Comparison of ENCODE assay signal across 8 mouse cellular contexts in genomic region chr2:127182598-127183381, GRCm38 (mm10). TPM values are rescaled to one million over a fixed set of nuclear protein-coding genes. Genes with fewer than 3 reads are reported as not detected.
DNase-seq lines count a peak whose midpoint lies in the region; ATAC-seq and TF ChIP-seq lines count a peak whose summit lies in the region.

No protein-coding gene starts in this region.

- H3K9me3 ChIP-seq in embryonic facial prominence, embryonic 12.5 days = no peaks in the 10 kb centered on the region
- H3K9me3 ChIP-seq in intestine, postnatal 0 days (ENCODE audit: control insufficient read depth) = no peaks in the 10 kb centered on the region
- H3K9me3 ChIP-seq in midbrain, embryonic 10.5 days (replicated peaks) = no peaks in the 10 kb centered on the region

- H3K27me3 ChIP-seq in embryonic facial prominence, embryonic 12.5 days = no peaks in the 10 kb centered on the region
- 0 out of 2 replicates have a peak, but pooled peaks cover 5% of the 10 kb centered on the region for H3K27me3 ChIP-seq in intestine, postnatal 0 days (replicated peaks; ENCODE audit: control insufficient read depth, insufficient read depth, low read length)
- H3K27me3 ChIP-seq in midbrain, embryonic 10.5 days (ENCODE audit: low read depth, poor library complexity, severe bottlenecking) = no peaks in the 10 kb centered on the region

- peak overlapping the region; percentile 68 for H3K9ac ChIP-seq in embryonic facial prominence, embryonic 12.5 days
- peak overlapping the region; percentile 68; the same call in 1 of the 2 replicates for H3K9ac ChIP-seq in intestine, postnatal 0 days (ENCODE audit: low read depth, low read length)

- no peaks in the 10 kb centered on the region for H3K36me3 ChIP-seq in embryonic facial prominence, embryonic 12.5 days
- no peaks in the 10 kb centered on the region for H3K36me3 ChIP-seq in intestine, postnatal 0 days (ENCODE audit: control insufficient read depth, insufficient read depth)
- no peaks in the 10 kb centered on the region for H3K36me3 ChIP-seq in midbrain, embryonic 10.5 days

- 0 out of 2 replicates have a peak, but pooled peaks cover 3% of the 10 kb centered on the region for H3K4me1 ChIP-seq in embryonic facial prominence, embryonic 12.5 days
- H3K4me1 ChIP-seq in intestine, postnatal 0 days (replicated peaks; ENCODE audit: control insufficient read depth, insufficient read depth, low read length) = no peaks in the 10 kb centered on the region
- peaks cover 8% of the 10 kb centered on the region for H3K4me1 ChIP-seq in midbrain, embryonic 10.5 days

- peak overlapping the region; percentile 84 for H3K27ac ChIP-seq in embryonic facial prominence, embryonic 12.5 days
- peak overlapping the region; percentile 46 for H3K27ac ChIP-seq in intestine, postnatal 0 days (ENCODE audit: low read depth, low read length)
- peak overlapping the region; percentile 86 for H3K27ac ChIP-seq in midbrain, embryonic 10.5 days (replicated peaks)

- peak; percentile 99 for ATAC-seq in embryonic facial prominence, embryonic 12.5 days (ENCODE audit: insufficient number of reproducible peaks, insufficient read depth, low FRiP score, low TSS enrichment)
- ATAC-seq in granulocyte monocyte progenitor cell, adult 5-6 weeks (replicated peaks; ENCODE audit: poor library complexity, severe bottlenecking) = peak; percentile 99
- ATAC-seq in intestine, postnatal 0 days = peak; percentile 99

- peak overlapping the region; percentile 54 for H3K4me3 ChIP-seq in embryonic facial prominence, embryonic 12.5 days
- peak overlapping the region; percentile 49 for H3K4me3 ChIP-seq in intestine, postnatal 0 days (ENCODE audit: low read depth, low read length)
- H3K4me3 ChIP-seq in midbrain, embryonic 10.5 days = peak overlapping the region; percentile 65

- intact Hi-C loops in left cerebral cortex, postnatal 36 days (cut with DNase I) = no loop called here

- WGBS in embryonic facial prominence, embryonic 12.5 days = 3% methylated on average over 17 of the region's 17 CpGs
- WGBS in intestine, postnatal 0 days = 2% methylated on average over 17 of the region's 17 CpGs
- 3% methylated on average over 17 of the region's 17 CpGs for WGBS in midbrain, embryonic 10.5 days

- DNase-seq in adrenal gland, postnatal 36 days = peak; percentile 82 to 83
- DNase-seq in left cerebral cortex, postnatal 36 days (ENCODE audit: low spot score in 2 of 2) = peak; percentile 80 to 83
- peak; percentile 78 for DNase-seq in midbrain, embryonic 10.5 days (ENCODE audit: low spot score)
- DNase-seq in right cerebral cortex, postnatal 4 days = peak; percentile 64
- peak; percentile 80 for DNase-seq in yolk sac, embryonic 10.5 days (ENCODE audit: low spot score)

- TF ChIP-seq CTCF in intestine, postnatal 0 days (IDR thresholded peaks at IDR 0.05; ENCODE audit: low read depth) = no peak

- H3K4me2 ChIP-seq in embryonic facial prominence, embryonic 12.5 days (replicated peaks) = peak overlapping the region; percentile 76
- H3K4me2 ChIP-seq in intestine, postnatal 0 days (replicated peaks; ENCODE audit: low read depth) = peak overlapping the region; percentile 72

RNA-seq across cellular contexts. Expression of gene 1810024B03Rik, which starts 25.3 kb away (rescaled TPM):
- total RNA-seq in adrenal gland, postnatal 36 days (2021) = 1 to 10 TPM; 1.4 to 1.7 TPM
- 2.4 and 2.9 TPM in 2 replicates for polyA plus RNA-seq in embryonic facial prominence, embryonic 12.5 days (2016; fragmentation: Nextera tagmentation; extraction: Ambion mirVana)
- 1.2 and 3.4 TPM in 2 replicates for total RNA-seq in granulocyte monocyte progenitor cell, adult 5-6 weeks (2014; fragmentation: Nextera tagmentation)
- total RNA-seq in granulocyte monocyte progenitor cell, adult 5-6 weeks (2017) = 1.5 and 2.3 TPM in 2 replicates
- 1.3 and 1.5 TPM in 2 replicates for polyA plus RNA-seq in intestine, postnatal 0 days (2015; fragmentation: Nextera tagmentation; extraction: Ambion mirVana)
- total RNA-seq in left cerebral cortex, postnatal 36 days (2021) = 1 to 10 TPM in 1 of 2 experiments, under 1 TPM in 1; 0.69 to 1.4 TPM
- polyA plus RNA-seq in midbrain, embryonic 10.5 days (2016; fragmentation: Nextera tagmentation; extraction: Ambion mirVana) = 2.9 and 3.1 TPM in 2 replicates

RNA-seq across cellular contexts. Expression of gene Snrnp200, which starts 25.4 kb away (rescaled TPM):
- total RNA-seq in adrenal gland, postnatal 36 days (2021) = 10 to 100 TPM; 74.0 to 76.0 TPM
- polyA plus RNA-seq in embryonic facial prominence, embryonic 12.5 days (2016; fragmentation: Nextera tagmentation; extraction: Ambion mirVana) = 88.2 and 89.1 TPM in 2 replicates
- total RNA-seq in granulocyte monocyte progenitor cell, adult 5-6 weeks (2014; fragmentation: Nextera tagmentation) = 66.4 and 82.1 TPM in 2 replicates
- total RNA-seq in granulocyte monocyte progenitor cell, adult 5-6 weeks (2017) = 133 and 167 TPM in 2 replicates
- 14.2 and 15.4 TPM in 2 replicates for polyA plus RNA-seq in intestine, postnatal 0 days (2015; fragmentation: Nextera tagmentation; extraction: Ambion mirVana)
- total RNA-seq in left cerebral cortex, postnatal 36 days (2021) = 10 to 100 TPM; 84.5 to 87.8 TPM
- 92.9 and 100 TPM in 2 replicates for polyA plus RNA-seq in midbrain, embryonic 10.5 days (2016; fragmentation: Nextera tagmentation; extraction: Ambion mirVana)

RNA-seq across cellular contexts. Expression of gene Itpripl1, which starts 39.5 kb away (rescaled TPM):
- total RNA-seq in adrenal gland, postnatal 36 days (2021) = 1 to 10 TPM; 6.1 to 6.7 TPM
- polyA plus RNA-seq in embryonic facial prominence, embryonic 12.5 days (2016; fragmentation: Nextera tagmentation; extraction: Ambion mirVana) = 18.8 and 22.1 TPM in 2 replicates
- 27.7 and 33.8 TPM in 2 replicates for total RNA-seq in granulocyte monocyte progenitor cell, adult 5-6 weeks (2014; fragmentation: Nextera tagmentation)
- 22.5 and 26.2 TPM in 2 replicates for total RNA-seq in granulocyte monocyte progenitor cell, adult 5-6 weeks (2017)
- polyA plus RNA-seq in intestine, postnatal 0 days (2015; fragmentation: Nextera tagmentation; extraction: Ambion mirVana) = 21.2 and 22.7 TPM in 2 replicates
- total RNA-seq in left cerebral cortex, postnatal 36 days (2021) = 1 to 10 TPM; 1.8 to 2.6 TPM
- 14.4 and 14.9 TPM in 2 replicates for polyA plus RNA-seq in midbrain, embryonic 10.5 days (2016; fragmentation: Nextera tagmentation; extraction: Ambion mirVana)

RNA-seq across cellular contexts. Expression of gene Ncaph, which starts 49.0 kb away (rescaled TPM):
- total RNA-seq in adrenal gland, postnatal 36 days (2021) = 1 to 10 TPM; 3.9 to 4.3 TPM
- 91.3 and 96.2 TPM in 2 replicates for polyA plus RNA-seq in embryonic facial prominence, embryonic 12.5 days (2016; fragmentation: Nextera tagmentation; extraction: Ambion mirVana)
- 39.1 and 52.5 TPM in 2 replicates for total RNA-seq in granulocyte monocyte progenitor cell, adult 5-6 weeks (2014; fragmentation: Nextera tagmentation)
- total RNA-seq in granulocyte monocyte progenitor cell, adult 5-6 weeks (2017) = 49.6 and 61.3 TPM in 2 replicates
- polyA plus RNA-seq in intestine, postnatal 0 days (2015; fragmentation: Nextera tagmentation; extraction: Ambion mirVana) = 14.0 and 15.1 TPM in 2 replicates
- total RNA-seq in left cerebral cortex, postnatal 36 days (2021) = 1 to 10 TPM; 1.8 to 1.9 TPM
- 115 TPM in 2 replicates for polyA plus RNA-seq in midbrain, embryonic 10.5 days (2016; fragmentation: Nextera tagmentation; extraction: Ambion mirVana)

Comparison
In these comparisons a context has a peak if more than half of its experiments do, and no peak if none do; other contexts are left out.
1. Peak in every context shown above with its lines: DNase-seq, ATAC-seq, H3K4me3 ChIP-seq and H3K27ac ChIP-seq.